Mouse (Mus musculus) midbrain, embryonic 10.5 days (tissue): ENCODE results near the gene Xbp1. TPM values are rescaled to one million over a fixed set of nuclear protein-coding genes. Genes with fewer than 3 reads are reported as not detected.
"Not testable (repeated sequence)": the region's sequence is repeated elsewhere in the genome, so short reads cannot be mapped to it uniquely, and the experiment has no call there.

ENCODE experiments used
- DNase-seq: peaks from one replicate; pipeline ENCODE4 v3.0.0-alpha.2; 2017; ENCODE audit warnings: low spot score
- H3K27ac ChIP-seq: fragments of 300-500 bp; sonication (generic); replicated peaks from 2 replicates; pipeline ENCODE4 v1.5.1; 2016; ENCODE audit warnings: mild to moderate bottlenecking
- H3K27me3 ChIP-seq: fragments of 300-500 bp; sonication (generic); 2 replicates; pipeline ENCODE4 v1.6.1; 2016; ENCODE audit warnings: low read depth, mild to moderate bottlenecking; ENCODE audit not compliant: poor library complexity, severe bottlenecking
- H3K36me3 ChIP-seq: fragments of 300-500 bp; sonication (generic); 2 replicates; pipeline ENCODE4 v1.6.1; 2016; ENCODE audit warnings: mild to moderate bottlenecking, moderate library complexity
- H3K4me1 ChIP-seq: fragments of 300-500 bp; sonication (generic); 2 replicates; pipeline ENCODE4 v1.6.1; 2016
- H3K4me3 ChIP-seq: fragments of 300-500 bp; sonication (generic); 2 replicates; pipeline ENCODE4 v1.5.1; 2016; ENCODE audit warnings: mild to moderate bottlenecking, moderate library complexity
- H3K9me3 ChIP-seq: fragments of 300-500 bp; sonication (generic); replicated peaks from 2 replicates; pipeline ENCODE4 v1.6.1; 2016; ENCODE audit warnings: mild to moderate bottlenecking
- WGBS: fragments of 180-500 bp; shearing (Covaris S2); methylation state at CpG from one replicate; pipeline ENCODE4 v1.1.7; 2016; 5-methylcytosine and 5-hydroxymethylcytosine counted together
- polyA plus RNA-seq: library from polyadenylated mRNA; unstranded; fragments of >200 nt; fragmentation: Nextera tagmentation; extraction: Ambion mirVana; gene quantifications from 2 replicates; pipeline ENCODE4 v1.2.1, GENCODE M21; 2016

Xbp1 gene
- 106 and 131 TPM in 2 replicates for polyA plus RNA-seq

GRCm38 (mm10) chr11:5520412-5521265, at the start of gene Xbp1:
Gene Xbp1 (plus strand): TSS chr11:5520659.
- peak within 1 kb of the TSS; percentile 98 for H3K27ac ChIP-seq
- peak within 1 kb of the TSS; percentile 99 for H3K4me3 ChIP-seq
- under 1% methylated on average over 72 of the region's 72 CpGs for WGBS
- DNase-seq = peak; percentile 98
- H3K9me3 ChIP-seq = no peaks in the 10 kb centered on the region
- peaks cover 34% of the 10 kb centered on the region for H3K36me3 ChIP-seq
- peaks cover 30% of the 10 kb centered on the region for H3K4me1 ChIP-seq
- H3K27me3 ChIP-seq = no peaks in the 10 kb centered on the region

GRCm38 (mm10) chr11:5474130-5474529, 46.3 kb upstream of the Xbp1 start:
- DNase-seq = peak; percentile 71
- no peaks in the 10 kb centered on the region for H3K9me3 ChIP-seq
- 17% methylated on average over 5 of the region's 5 CpGs for WGBS

DNA sequence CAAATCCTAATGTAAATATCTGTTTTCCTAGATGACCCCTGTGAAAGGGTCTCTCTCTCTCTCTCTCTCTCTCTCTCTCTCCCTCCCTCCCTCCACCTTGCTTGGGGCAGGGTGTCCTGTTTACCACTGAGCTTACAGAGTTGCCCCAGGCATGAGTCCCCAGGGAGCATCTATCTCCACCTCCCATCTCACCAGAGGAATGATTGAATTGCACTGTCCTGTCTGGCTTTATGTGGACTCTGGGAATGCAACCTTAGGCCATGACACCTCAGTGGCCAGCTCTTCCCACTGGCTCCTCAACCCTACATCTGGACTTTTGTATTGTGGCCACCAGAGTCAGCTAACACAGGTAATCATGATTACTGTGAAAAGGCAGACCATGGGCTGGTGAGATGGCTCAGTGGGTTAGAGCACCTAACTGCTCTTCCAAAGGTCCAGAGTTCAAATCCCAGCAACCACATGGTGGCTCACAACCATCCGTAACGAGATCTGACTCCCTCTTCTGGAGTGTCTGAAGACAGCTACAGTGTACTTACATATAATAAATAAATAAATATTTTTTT, 44.8 kb upstream of the Xbp1 start:
- not testable (repeated sequence) for H3K27ac ChIP-seq, DNase-seq
- 88% methylated on average over 2 of the region's 2 CpGs for WGBS

More at GRCm38 (mm10) chr11:5474130-5474529, 46.3 kb upstream of the Xbp1 start:
- H3K27ac ChIP-seq = no peak overlapping the region
- H3K36me3 ChIP-seq = no peaks in the 10 kb centered on the region
- no peaks in the 10 kb centered on the region for H3K27me3 ChIP-seq
- no peak overlapping the region for H3K4me3 ChIP-seq
- no peaks in the 10 kb centered on the region for H3K4me1 ChIP-seq

GRCm38 (mm10) chr11:5476806-5477205, 43.7 kb upstream of the Xbp1 start:
- Histone ChIP-seq H3K36me3 (no peaks in the 10 kb centered on the region), H3K27ac (no peak overlapping the region), H3K4me1 (no peaks in the 10 kb centered on the region), H3K9me3 (no peaks in the 10 kb centered on the region), H3K4me3 (no peak overlapping the region), H3K27me3 (no peaks in the 10 kb centered on the region)
- 94% methylated on average over 4 of the region's 4 CpGs for WGBS
- DNase-seq = no peak

More for the DNA sequence above, 44.8 kb upstream of the Xbp1 start:
- H3K4me3 ChIP-seq, H3K36me3 ChIP-seq, H3K27me3 ChIP-seq, H3K4me1 ChIP-seq, H3K9me3 ChIP-seq: not testable (repeated sequence)

GRCm38 (mm10) chr11:5478193-5478592, 42.3 kb upstream of the Xbp1 start:
- Histone ChIP-seq H3K27me3 (no peaks in the 10 kb centered on the region), H3K9me3 (no peaks in the 10 kb centered on the region), H3K36me3 (no peaks in the 10 kb centered on the region), H3K4me3 (no peak overlapping the region), H3K4me1 (no peaks in the 10 kb centered on the region), H3K27ac (no peak overlapping the region)
- no peak for DNase-seq
- WGBS = 86% methylated on average over 7 of the region's 7 CpGs

DNA sequence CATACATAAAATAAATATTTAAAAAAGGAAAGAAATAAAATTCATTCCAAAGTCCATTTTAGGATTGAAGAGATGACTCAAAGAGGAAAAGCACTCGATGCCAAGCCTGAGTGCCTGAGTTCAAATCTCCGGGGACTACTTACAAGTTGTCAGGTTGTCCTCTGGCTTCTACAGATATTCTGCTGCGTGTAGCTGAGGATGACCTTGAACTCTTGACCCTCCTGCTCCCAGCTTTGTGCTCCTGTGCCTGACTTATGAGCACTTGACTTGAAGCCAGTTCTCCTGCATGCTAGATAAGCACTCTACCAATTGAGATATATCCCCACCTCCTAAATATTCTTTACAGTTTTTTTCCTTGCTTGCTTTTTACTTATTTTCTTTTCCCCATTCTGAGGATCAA, 41.6 kb upstream of the Xbp1 start:
- no peaks in the 10 kb centered on the region for H3K36me3 ChIP-seq
- no peaks in the 10 kb centered on the region for H3K27me3 ChIP-seq
- no peaks in the 10 kb centered on the region for H3K9me3 ChIP-seq
- H3K4me1 ChIP-seq = no peaks in the 10 kb centered on the region
- H3K27ac ChIP-seq = no peak overlapping the region
- DNase-seq = no peak
- 95% methylated on average over 3 of the region's 3 CpGs for WGBS
- H3K4me3 ChIP-seq = no peak overlapping the region

- Histone ChIP-seq H3K4me1 (peaks cover 5% of the 10 kb centered on the region; the same call in 1 of the 2 replicates), H3K27ac (no peak overlapping the region), H3K36me3 (no peaks in the 10 kb centered on the region), H3K27me3 (no peaks in the 10 kb centered on the region), H3K9me3 (no peaks in the 10 kb centered on the region), H3K4me3 (no peak overlapping the region)
- 88% methylated on average over 13 of the region's 13 CpGs for WGBS
- DNase-seq = no peak
Observed at GRCm38 (mm10) chr11:5482581-5482980, 37.9 kb upstream of the Xbp1 start.

GRCm38 (mm10) chr11:5485193-5486011, 35.1 kb upstream of the Xbp1 start:
- no peaks in the 10 kb centered on the region for H3K36me3 ChIP-seq
- H3K9me3 ChIP-seq = no peaks in the 10 kb centered on the region
- H3K27me3 ChIP-seq = no peaks in the 10 kb centered on the region
- H3K4me1 ChIP-seq = peaks cover 5% of the 10 kb centered on the region; the same call in 1 of the 2 replicates
- peak; percentile 82 for DNase-seq
- peak overlapping the region; percentile 76; the same call in 1 of the 2 replicates for H3K27ac ChIP-seq
- peak overlapping the region; percentile 48 for H3K4me3 ChIP-seq
- WGBS = 23% methylated on average over 15 of the region's 15 CpGs

- H3K4me3 ChIP-seq, H3K4me1 ChIP-seq, H3K27me3 ChIP-seq, H3K36me3 ChIP-seq, DNase-seq, H3K27ac ChIP-seq, H3K9me3 ChIP-seq: not testable (repeated sequence)
- 89% methylated on average over 10 of the region's 10 CpGs for WGBS
Observed at GRCm38 (mm10) chr11:5489433-5489832, 31.0 kb upstream of the Xbp1 start.

- H3K27me3 ChIP-seq = no peaks in the 10 kb centered on the region
- DNase-seq = no peak
- peaks cover 5% of the 10 kb centered on the region; the same call in 1 of the 2 replicates for H3K4me1 ChIP-seq
Observed at GRCm38 (mm10) chr11:5490989-5491656, 29.3 kb upstream of the Xbp1 start.

DNA sequence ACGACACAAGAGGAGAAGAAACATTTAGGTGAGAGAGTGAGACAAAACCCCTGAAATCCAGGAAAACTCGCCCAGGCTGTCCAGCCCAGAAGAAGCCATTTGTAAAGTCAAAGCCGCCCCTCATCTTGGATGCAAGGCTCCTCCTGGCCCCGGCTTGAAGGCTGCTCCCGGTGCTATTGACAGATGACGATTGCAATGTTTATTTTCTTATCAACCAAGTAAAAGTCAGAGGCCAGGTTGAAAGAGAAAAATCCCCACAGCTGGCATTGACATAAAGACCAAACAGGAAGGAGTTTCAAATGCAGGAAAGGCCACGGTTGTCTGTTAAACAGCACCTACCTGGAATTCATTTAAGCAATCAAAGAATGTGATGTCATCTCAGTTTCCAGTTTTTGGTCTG, 28.5 kb upstream of the Xbp1 start:
- Histone ChIP-seq H3K9me3 (no peaks in the 10 kb centered on the region), H3K4me1 (peaks cover 5% of the 10 kb centered on the region; the same call in 1 of the 2 replicates), H3K27ac (no peak overlapping the region), H3K4me3 (no peak overlapping the region), H3K36me3 (no peaks in the 10 kb centered on the region), H3K27me3 (no peaks in the 10 kb centered on the region)
- no peak for DNase-seq
- WGBS = 72% methylated on average over 7 of the region's 7 CpGs

More at GRCm38 (mm10) chr11:5490989-5491656, 29.3 kb upstream of the Xbp1 start:
- H3K36me3 ChIP-seq = no peaks in the 10 kb centered on the region
- H3K9me3 ChIP-seq = no peaks in the 10 kb centered on the region
- H3K4me3 ChIP-seq = no peak overlapping the region
- H3K27ac ChIP-seq = no peak overlapping the region
- 87% methylated on average over 10 of the region's 10 CpGs for WGBS

- Histone ChIP-seq H3K9me3 (no peaks in the 10 kb centered on the region), H3K36me3 (no peaks in the 10 kb centered on the region), H3K4me3 (no peak overlapping the region), H3K27me3 (no peaks in the 10 kb centered on the region), H3K4me1 (peaks cover 5% of the 10 kb centered on the region; the same call in 1 of the 2 replicates), H3K27ac (no peak overlapping the region)
- no peak for DNase-seq
- 68% methylated on average over 2 of the region's 2 CpGs for WGBS
Observed at GRCm38 (mm10) chr11:5493869-5494268, 26.6 kb upstream of the Xbp1 start.
